In genomic region chr3:107760771-107761170, GRCm38 (mm10) we compare ENCODE assay signal across 8 mouse cellular contexts. TPM values are rescaled to one million over a fixed set of nuclear protein-coding genes. Genes with fewer than 3 reads are reported as not detected.
DNase-seq lines count a peak whose midpoint lies in the region; ATAC-seq and TF ChIP-seq lines count a peak whose summit lies in the region.

No protein-coding gene starts in this region.

- peak overlapping the region; percentile 97; the same call in 1 of the 2 replicates for H3K9ac ChIP-seq in embryonic facial prominence, embryonic 13.5 days
- peak overlapping the region; percentile 87; the same call in 1 of the 2 replicates for H3K9ac ChIP-seq in hindbrain, embryonic 16.5 days (ENCODE audit: low read depth, low read length)
- H3K9ac ChIP-seq in midbrain, embryonic 14.5 days (replicated peaks; ENCODE audit: low read length), result peak overlapping the region; percentile 68; the same call in 1 of the 2 replicates

- no peaks in the 10 kb centered on the region for H3K9me3 ChIP-seq in embryonic facial prominence, embryonic 13.5 days
- no peaks in the 10 kb centered on the region for H3K9me3 ChIP-seq in hindbrain, embryonic 16.5 days (ENCODE audit: control insufficient read depth, low read length)
- H3K9me3 ChIP-seq in midbrain, embryonic 14.5 days (ENCODE audit: control insufficient read depth, low read length), result no peaks in the 10 kb centered on the region

- no peak for TF ChIP-seq POLR2A in kidney, adult 2 months (IDR thresholded peaks at IDR 0.05; ENCODE audit: low read depth, low read length)

- no peaks in the 10 kb centered on the region for H3K27me3 ChIP-seq in kidney, adult 2 months (replicated peaks; ENCODE audit: control insufficient read depth, insufficient read depth, low read length)
- no peaks in the 10 kb centered on the region; the same call in 1 of the 2 replicates for H3K27me3 ChIP-seq in embryonic facial prominence, embryonic 13.5 days
- no peaks in the 10 kb centered on the region for H3K27me3 ChIP-seq in hindbrain, embryonic 16.5 days (replicated peaks; ENCODE audit: control insufficient read depth, insufficient read depth, low read length)
- no peaks in the 10 kb centered on the region for H3K27me3 ChIP-seq in midbrain, embryonic 14.5 days (ENCODE audit: control insufficient read depth, insufficient read depth, low read length)

- ATAC-seq in embryonic facial prominence, embryonic 13.5 days (ENCODE audit: insufficient number of reproducible peaks, insufficient read depth, low FRiP score, low TSS enrichment, low read depth), result no peak
- no peak; the same call in 1 of the 2 replicates for ATAC-seq in hindbrain, embryonic 16.5 days
- ATAC-seq in midbrain, embryonic 14.5 days (ENCODE audit: low FRiP score, low TSS enrichment), result no peak

- no peak for TF ChIP-seq CTCF in kidney, adult 2 months (conservative IDR thresholded peaks at IDR 0.05; ENCODE audit: insufficient read depth, insufficient read length, low read depth, low read length)

- H3K4me3 ChIP-seq in kidney, adult 2 months (ENCODE audit: insufficient read depth, low read depth, low read length), result 0 out of 2 replicates have a peak overlapping the region, but pooled peaks have one; percentile 61
- H3K4me3 ChIP-seq in embryonic facial prominence, embryonic 13.5 days, result peak overlapping the region; percentile 78
- H3K4me3 ChIP-seq in hindbrain, embryonic 16.5 days (ENCODE audit: low read length), result no peak overlapping the region; the same call in 1 of the 2 replicates
- H3K4me3 ChIP-seq in midbrain, embryonic 14.5 days (replicated peaks; ENCODE audit: low read depth, low read length), result peak overlapping the region; percentile 53; the same call in 1 of the 2 replicates

- H3K36me3 ChIP-seq in kidney, adult 2 months (ENCODE audit: control insufficient read depth, insufficient read depth, low read length), result no peaks in the 10 kb centered on the region
- H3K36me3 ChIP-seq in embryonic facial prominence, embryonic 13.5 days, result peaks cover 4% of the 10 kb centered on the region; the same call in 1 of the 2 replicates
- H3K36me3 ChIP-seq in hindbrain, embryonic 16.5 days (ENCODE audit: control insufficient read depth, insufficient read depth, low read length), result no peaks in the 10 kb centered on the region
- H3K36me3 ChIP-seq in midbrain, embryonic 14.5 days (ENCODE audit: control insufficient read depth, insufficient read depth, low read length), result no peaks in the 10 kb centered on the region

- peaks cover 10% of the 10 kb centered on the region; the same call in 1 of the 2 replicates for H3K4me1 ChIP-seq in kidney, adult 2 months (ENCODE audit: control insufficient read depth, insufficient read depth, low read length)
- H3K4me1 ChIP-seq in embryonic facial prominence, embryonic 13.5 days, result peaks cover 30% of the 10 kb centered on the region
- H3K4me1 ChIP-seq in hindbrain, embryonic 16.5 days (ENCODE audit: control insufficient read depth, insufficient read depth, low read depth, low read length), result peaks cover 25% of the 10 kb centered on the region
- H3K4me1 ChIP-seq in midbrain, embryonic 14.5 days (ENCODE audit: control insufficient read depth, insufficient read depth, low read length), result peaks cover 21% of the 10 kb centered on the region

- WGBS in kidney, adult 2 months, result 89% methylated on average over 1 of the region's 1 CpGs
- WGBS in embryonic facial prominence, embryonic 13.5 days, result 51% methylated on average over 1 of the region's 1 CpGs
- 28% methylated on average over 1 of the region's 1 CpGs for WGBS in hindbrain, embryonic 16.5 days
- 43% methylated on average over 1 of the region's 1 CpGs for WGBS in midbrain, embryonic 14.5 days

- no peak for DNase-seq in kidney, adult 2 months
- DNase-seq in kidney, adult 18-20 months, result no peak
- no peak for DNase-seq in midbrain, embryonic 14.5 days
- no peak for DNase-seq in testis, postnatal 10 days (ENCODE audit: low spot score)
- DNase-seq in adrenal gland, adult 8-10 months, result no peak
- DNase-seq in thymus, postnatal 36 days, result no peak

- no peak overlapping the region for H3K27ac ChIP-seq in kidney, adult 2 months (ENCODE audit: insufficient read depth, low read depth, low read length)
- peak overlapping the region; percentile 84; the same call in 1 of the 2 replicates for H3K27ac ChIP-seq in embryonic facial prominence, embryonic 13.5 days
- peak overlapping the region; percentile 85 for H3K27ac ChIP-seq in hindbrain, embryonic 16.5 days (ENCODE audit: low read depth, low read length)
- peak overlapping the region; percentile 71 for H3K27ac ChIP-seq in midbrain, embryonic 14.5 days (replicated peaks; ENCODE audit: low read depth, low read length)

- peak overlapping the region; percentile 84 for H3K4me2 ChIP-seq in embryonic facial prominence, embryonic 13.5 days
- peak overlapping the region; percentile 95 for H3K4me2 ChIP-seq in hindbrain, embryonic 16.5 days (ENCODE audit: low read length)
- H3K4me2 ChIP-seq in midbrain, embryonic 14.5 days (ENCODE audit: low read length), result peak overlapping the region; percentile 91

RNA-seq across cellular contexts. Expression of gene Csf1, which starts 0.5 kb away (rescaled TPM):
- 10.7 and 12.4 TPM in 2 replicates for polyA plus RNA-seq in kidney, adult 2 months (2012; rRNA removed)
- polyA plus RNA-seq in embryonic facial prominence, embryonic 13.5 days (2015; fragmentation: Nextera tagmentation; extraction: Ambion mirVana), result 9.7 and 9.8 TPM in 2 replicates
- 8.0 and 9.8 TPM in 2 replicates for polyA plus RNA-seq in hindbrain, embryonic 16.5 days (2015; fragmentation: Nextera tagmentation; extraction: Ambion mirVana)
- 2.3 and 7.6 TPM in 2 replicates for polyA plus RNA-seq in midbrain, embryonic 14.5 days (2014; fragmentation: Nextera tagmentation; extraction: Ambion mirVana)
- 10 to 100 TPM; 14.8 to 29.7 (median 23.0) TPM for total RNA-seq in adrenal gland, adult 8-10 months (2022)
